Mouse (Mus musculus): ENCODE measurements around the gene Gm21958.

DNA sequence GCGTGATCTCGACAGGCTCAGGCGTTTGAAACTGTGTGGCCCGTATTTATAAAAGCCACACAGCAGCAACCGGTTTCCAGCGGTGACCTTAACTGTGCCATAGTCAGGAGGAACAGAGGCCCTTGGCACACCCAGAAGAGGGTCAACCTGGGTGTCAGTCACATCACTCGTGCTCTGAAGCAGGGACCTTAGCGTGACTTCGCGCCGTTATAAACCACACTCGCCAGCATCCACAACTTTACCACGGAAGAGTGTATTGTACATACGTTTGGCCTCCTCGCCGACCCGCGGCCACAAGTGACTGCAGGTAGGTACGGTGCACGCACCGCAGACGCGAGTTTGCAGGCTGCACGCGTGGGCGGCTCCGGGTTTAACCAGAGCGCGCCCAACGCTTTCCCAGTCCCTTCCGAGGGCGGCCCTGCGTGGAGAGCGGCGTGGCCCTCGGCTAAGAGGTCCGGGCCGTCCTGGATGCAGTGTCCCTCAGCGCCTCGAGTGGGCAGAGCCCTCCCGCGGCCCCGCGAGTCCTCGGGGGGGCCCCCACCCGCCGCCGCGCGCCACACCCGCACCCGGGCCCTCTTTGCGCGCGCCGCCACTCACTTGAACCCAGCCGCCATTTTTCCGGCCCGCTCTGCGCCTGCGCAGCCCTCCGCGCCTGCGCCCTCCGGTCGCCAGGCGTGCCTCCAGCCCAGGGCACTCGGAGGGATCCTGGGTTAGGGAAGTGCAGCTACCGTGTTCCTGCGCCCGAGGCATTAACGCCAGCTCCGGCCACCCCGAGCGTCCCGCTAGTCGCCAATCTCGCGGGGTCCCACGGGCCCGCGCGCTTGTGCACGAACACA, 20.5 kb upstream of the Gm21958 start:
- TF ChIP-seq CTCF (IDR thresholded peaks at IDR 0.05; ENCODE audit: low read depth, low read length), result no peak
- no peak for TF ChIP-seq POLR2A (IDR thresholded peaks at IDR 0.05; ENCODE audit: insufficient read depth, low read length)
